Mouse (Mus musculus) small intestine, adult 2 months (tissue): ENCODE results near the gene Rad9a. TPM values are rescaled to one million over a fixed set of nuclear protein-coding genes. Genes with fewer than 3 reads are reported as not detected.

Source experiments
- H3K27ac ChIP-seq: fragments of 200-500 bp; 2 replicates; pipeline ENCODE4 v1.5.1; 2012; ENCODE audit warnings: low read depth, low read length, control low read depth, inconsistent platforms; ENCODE audit not compliant: insufficient read depth
- H3K27me3 ChIP-seq: fragments of 200-500 bp; 2 replicates; pipeline ENCODE4 v1.6.1; 2012; ENCODE audit warnings: mild to moderate bottlenecking, moderate library complexity, low read length, inconsistent platforms; ENCODE audit not compliant: control insufficient read depth, insufficient read depth
- H3K36me3 ChIP-seq: fragments of 200-500 bp; 2 replicates; pipeline ENCODE4 v1.6.1; 2012; ENCODE audit warnings: mild to moderate bottlenecking, low read length, control low read depth, inconsistent platforms; ENCODE audit not compliant: control insufficient read depth, insufficient read depth
- H3K4me1 ChIP-seq: fragments of 200-500 bp; 2 replicates; pipeline ENCODE4 v1.6.1; 2012; ENCODE audit warnings: low read length, inconsistent platforms, mixed read lengths; ENCODE audit not compliant: control insufficient read depth, insufficient read depth, insufficient read length
- H3K4me3 ChIP-seq: fragments of 200-500 bp; 2 replicates; pipeline ENCODE4 v1.5.1; 2012; ENCODE audit warnings: low read depth, mild to moderate bottlenecking, control low read depth, inconsistent platforms, low read length, moderate library complexity
- CTCF ChIP-seq: fragments of 200-500 bp; IDR thresholded peaks from 2 replicates; pipeline ENCODE4 v1.5.1; 2012; ENCODE audit warnings: low read depth, mild to moderate bottlenecking, control low read depth, inconsistent platforms, low read length, moderate library complexity, mixed read lengths; ENCODE audit not compliant: insufficient replicate concordance, insufficient read length; ENCODE audit errors: extremely low read depth
- POLR2A ChIP-seq: fragments of 200-500 bp; IDR thresholded peaks from 2 replicates; pipeline ENCODE4 v1.6.1; 2012; ENCODE audit warnings: low read depth, mild to moderate bottlenecking, control low read depth, inconsistent platforms, low read length, moderate library complexity
- WGBS: fragments of 180-500 bp; shearing (Covaris S2); methylation state at CpG from one replicate; pipeline ENCODE4 v1.1.7; 2018; 5-methylcytosine and 5-hydroxymethylcytosine counted together
- polyA plus RNA-seq: library from polyadenylated mRNA; depleted of rRNA; stranded (reverse); fragments of >200 nt; gene quantifications from 2 replicates; pipeline ENCODE4 v1.2.3, GENCODE M21; 2012

The Rad9a gene
- polyA plus RNA-seq, 1 experiment, result 12.2 TPM

GRCm38 (mm10) chr19:4218784-4219183, 17.3 kb upstream of the Rad9a start:
- no peak overlapping the region for H3K27ac ChIP-seq
- peaks cover 13% of the 10 kb centered on the region for H3K4me1 ChIP-seq
- no peaks in the 10 kb centered on the region for H3K36me3 ChIP-seq
- no peak overlapping the region for H3K4me3 ChIP-seq
- peaks cover 18% of the 10 kb centered on the region for H3K27me3 ChIP-seq
- 79% methylated on average over 1 of the region's 1 CpGs for WGBS
- TF ChIP-seq CTCF, result no peak
- TF ChIP-seq POLR2A, result no peak

GRCm38 (mm10) chr19:4218293-4218692, 16.8 kb upstream of the Rad9a start:
- H3K27me3 ChIP-seq, result peaks cover 21% of the 10 kb centered on the region
- H3K4me1 ChIP-seq, result peaks cover 16% of the 10 kb centered on the region
- H3K27ac ChIP-seq, result peak overlapping the region; percentile 29; the same call in 1 of the 2 replicates
- H3K4me3 ChIP-seq, result no peak overlapping the region
- no peaks in the 10 kb centered on the region for H3K36me3 ChIP-seq
- no peak for TF ChIP-seq CTCF
- TF ChIP-seq POLR2A, result no peak
- WGBS, result 84% methylated on average over 11 of the region's 11 CpGs

GRCm38 (mm10) chr19:4217855-4218254, 16.4 kb upstream of the Rad9a start:
- H3K36me3 ChIP-seq, result no peaks in the 10 kb centered on the region
- peaks cover 16% of the 10 kb centered on the region for H3K4me1 ChIP-seq
- H3K27me3 ChIP-seq, result peaks cover 21% of the 10 kb centered on the region
- TF ChIP-seq POLR2A (no peak), CTCF (no peak)
- no peak overlapping the region for H3K4me3 ChIP-seq
- H3K27ac ChIP-seq, result peak overlapping the region; percentile 29; the same call in 1 of the 2 replicates
- WGBS, result 75% methylated on average over 3 of the region's 3 CpGs

- TF ChIP-seq POLR2A (no peak), CTCF (no peak)
- Histone ChIP-seq H3K4me1 (peaks cover 16% of the 10 kb centered on the region), H3K27me3 (peaks cover 21% of the 10 kb centered on the region), H3K4me3 (no peak overlapping the region), H3K36me3 (no peaks in the 10 kb centered on the region), H3K27ac (peak overlapping the region; percentile 22; the same call in 1 of the 2 replicates)
- WGBS, result 63% methylated on average over 5 of the region's 5 CpGs
These were observed 15.7 kb upstream of the Rad9a start for GRCm38 (mm10) chr19:4217140-4217539.

- peak overlapping the region; percentile 16; the same call in 1 of the 2 replicates for H3K4me3 ChIP-seq
- no peaks in the 10 kb centered on the region for H3K36me3 ChIP-seq
- WGBS, result 47% methylated on average over 14 of the region's 14 CpGs
- no peak overlapping the region for H3K27ac ChIP-seq
- H3K27me3 ChIP-seq, result peaks cover 21% of the 10 kb centered on the region
- TF ChIP-seq CTCF (peak; percentile 32; the same call in 1 of the 2 replicates), POLR2A (peak; percentile 22; the same call in 1 of the 2 replicates)
- H3K4me1 ChIP-seq, result peaks cover 12% of the 10 kb centered on the region
These were observed 14.7 kb upstream of the Rad9a start for GRCm38 (mm10) chr19:4216041-4216685.

- 9% methylated on average over 15 of the region's 21 CpGs for WGBS
- H3K36me3 ChIP-seq, result no peaks in the 10 kb centered on the region
- no peak overlapping the region for H3K27ac ChIP-seq
These were observed 14.0 kb upstream of the Rad9a start for GRCm38 (mm10) chr19:4215451-4215840.

GRCm38 (mm10) chr19:4214771-4215450, 13.4 kb upstream of the Rad9a start:
- no peak for TF ChIP-seq POLR2A
- no peak for TF ChIP-seq CTCF
- H3K4me3 ChIP-seq, result peak overlapping the region; percentile 74
- H3K27ac ChIP-seq, result peak overlapping the region; percentile 20; the same call in 1 of the 2 replicates
- H3K4me1 ChIP-seq, result peaks cover 6% of the 10 kb centered on the region
- WGBS, result under 1% methylated on average over 66 of the region's 81 CpGs
- no peaks in the 10 kb centered on the region for H3K36me3 ChIP-seq
- peaks cover 21% of the 10 kb centered on the region for H3K27me3 ChIP-seq

More at GRCm38 (mm10) chr19:4215451-4215840, 14.0 kb upstream of the Rad9a start:
- Histone ChIP-seq H3K4me1 (peaks cover 8% of the 10 kb centered on the region), H3K27me3 (peaks cover 21% of the 10 kb centered on the region), H3K4me3 (peak overlapping the region; percentile 74)
- TF ChIP-seq CTCF, result no peak
- TF ChIP-seq POLR2A, result no peak
